Comparison of ENCODE assay signal across 14 mouse cellular contexts in genomic region chr8:35160230-35160629, GRCm38 (mm10).
A peak's percentile ranks its signal among the peaks of the same experiment; 100 is the strongest.
DNase-seq lines count a peak whose midpoint lies in the region; ATAC-seq lines count a peak whose summit lies in the region.
"Had no signal": no experiment of that assay in that cellular context is flagged by ENCODE, and none has a peak within 500 bp of the region (broad histone marks: within the 10 kb centered on the region; RNA-seq: fewer than 3 reads in every experiment).

No protein-coding gene starts in this region.

- peak; percentile 65; the same call in 1 of the 2 replicates for ATAC-seq in lung, embryonic 16.5 days (ENCODE audit: low read depth)
- ATAC-seq in intestine, embryonic 16.5 days, result peak; percentile 38; the same call in 1 of the 2 replicates

- H3K36me3 ChIP-seq in lung, embryonic 16.5 days (ENCODE audit: control insufficient read depth, insufficient read depth, low read length), result no peaks in the 10 kb centered on the region
- no peaks in the 10 kb centered on the region for H3K36me3 ChIP-seq in intestine, embryonic 16.5 days (ENCODE audit: control insufficient read depth, insufficient read depth, low read length)
- H3K36me3 ChIP-seq: heart, embryonic 13.5 days had no signal

- no peaks in the 10 kb centered on the region for H3K27me3 ChIP-seq in lung, embryonic 16.5 days (ENCODE audit: control insufficient read depth, insufficient read depth, low read depth, low read length)
- no peaks in the 10 kb centered on the region for H3K27me3 ChIP-seq in intestine, embryonic 16.5 days (replicated peaks; ENCODE audit: control insufficient read depth, insufficient read depth, low read length)
- H3K27me3 ChIP-seq: heart, embryonic 13.5 days had no signal

- H3K9me3 ChIP-seq in lung, embryonic 16.5 days (ENCODE audit: control insufficient read depth, low read length), result no peaks in the 10 kb centered on the region
- H3K9me3 ChIP-seq in intestine, embryonic 16.5 days (ENCODE audit: control insufficient read depth, low read length), result no peaks in the 10 kb centered on the region
- H3K9me3 ChIP-seq: heart, embryonic 13.5 days had no signal

- no peaks in the 10 kb centered on the region; the same call in 1 of the 2 replicates for H3K4me1 ChIP-seq in lung, embryonic 16.5 days (replicated peaks; ENCODE audit: control insufficient read depth, insufficient read depth, low read length)
- 0 out of 2 replicates have a peak, but pooled peaks cover 4% of the 10 kb centered on the region for H3K4me1 ChIP-seq in intestine, embryonic 16.5 days (ENCODE audit: control insufficient read depth, insufficient read depth, low read length)
- H3K4me1 ChIP-seq: heart, embryonic 13.5 days had no signal

- intact Hi-C loops in left cerebral cortex, postnatal 4 days (cut with DNase I), result loop anchor here (2.0 to 10.0 kb wide), 2 partner anchors 267 to 295 kb away; no protein-coding TSS in a partner anchor

- H3K4me2 ChIP-seq in lung, embryonic 16.5 days (ENCODE audit: low read depth, low read length), result no peak overlapping the region
- H3K4me2 ChIP-seq in intestine, embryonic 16.5 days (ENCODE audit: low read depth, low read length), result no peak overlapping the region
- H3K4me2 ChIP-seq: heart, embryonic 13.5 days had no signal

- 76% methylated on average over 12 of the region's 12 CpGs for WGBS in lung, embryonic 16.5 days
- 71% methylated on average over 12 of the region's 12 CpGs for WGBS in intestine, embryonic 16.5 days

- H3K27ac ChIP-seq in lung, embryonic 16.5 days (ENCODE audit: low read length), result no peak overlapping the region
- H3K27ac ChIP-seq in intestine, embryonic 16.5 days (ENCODE audit: low read length), result no peak overlapping the region
- H3K27ac ChIP-seq: heart, embryonic 13.5 days had no signal

- no peak overlapping the region for H3K4me3 ChIP-seq in lung, embryonic 16.5 days (ENCODE audit: low read length)
- H3K4me3 ChIP-seq in intestine, embryonic 16.5 days (ENCODE audit: low read length), result no peak overlapping the region
- H3K4me3 ChIP-seq: heart, embryonic 13.5 days had no signal

- H3K9ac ChIP-seq in lung, embryonic 16.5 days (ENCODE audit: low read length), result no peak overlapping the region
- no peak overlapping the region for H3K9ac ChIP-seq in intestine, embryonic 16.5 days (ENCODE audit: low read depth, low read length)
- H3K9ac ChIP-seq: forebrain, postnatal 0 days; heart, embryonic 13.5 days had no signal

- DNase-seq in lung, postnatal 25 days (ENCODE audit: low spot score), result no peak
- peak; percentile 9 for DNase-seq in NIH3T3 (ENCODE audit: low read depth)
- DNase-seq in lung, postnatal 36 days, result peak; percentile 9
- DNase-seq in left cerebral cortex, postnatal 4 days, result no peak
- DNase-seq in yolk sac, embryonic 10.5 days (ENCODE audit: low spot score), result no peak
- DNase-seq in right cerebral cortex, postnatal 25 days, result no peak
- DNase-seq: cerebellum, adult 2 months; forebrain, postnatal 0 days; gastrocnemius, postnatal 25 days; kidney, adult 2 months; midbrain, embryonic 14.5 days had no signal

Comparison
In these comparisons a context has a peak if more than half of its experiments do, and no peak if none do; other contexts are left out.
1. DNase-seq: peak in NIH3T3 (single experiment) and lung, postnatal 36 days (single experiment); none in lung, postnatal 25 days (single experiment), left cerebral cortex, postnatal 4 days (single experiment), yolk sac, embryonic 10.5 days (single experiment) and right cerebral cortex, postnatal 25 days (single experiment).